Mouse (Mus musculus) limb, embryonic 13.5 days (tissue): ENCODE results near the gene Limd1. TPM values are rescaled to one million over a fixed set of nuclear protein-coding genes. Genes with fewer than 3 reads are reported as not detected.

Experiments
- ATAC-seq: fragments of 200-750 bp; cut with Nextera tagmentation; 2 replicates; pipeline ENCODE4 v1.8.0; 2017; ENCODE audit warnings: low read depth, moderate number of reproducible peaks, moderate TSS enrichment; ENCODE audit not compliant: low FRiP score
- H3K27ac ChIP-seq: fragments of 300-500 bp; sonication (generic); 2 replicates; pipeline ENCODE4 v1.5.1; 2015; ENCODE audit warnings: inconsistent platforms, mild to moderate bottlenecking, moderate library complexity
- H3K27me3 ChIP-seq: fragments of 300-500 bp; sonication (generic); 2 replicates; pipeline ENCODE4 v1.6.1; 2015; ENCODE audit warnings: mild to moderate bottlenecking, inconsistent platforms
- H3K36me3 ChIP-seq: fragments of 300-500 bp; sonication (generic); 2 replicates; pipeline ENCODE4 v1.6.1; 2015; ENCODE audit warnings: inconsistent platforms, mild to moderate bottlenecking, moderate library complexity
- H3K4me1 ChIP-seq: fragments of 300-500 bp; sonication (generic); 2 replicates; pipeline ENCODE4 v1.6.1; 2015; ENCODE audit warnings: inconsistent platforms
- H3K4me2 ChIP-seq: fragments of 300-500 bp; sonication (generic); replicated peaks from 2 replicates; pipeline ENCODE4 v1.6.1; 2015; ENCODE audit warnings: inconsistent platforms, mild to moderate bottlenecking, moderate library complexity
- H3K4me3 ChIP-seq: fragments of 300-500 bp; sonication (generic); 2 replicates; pipeline ENCODE4 v1.5.1; 2015; ENCODE audit warnings: moderate library complexity, mild to moderate bottlenecking, inconsistent platforms
- H3K9ac ChIP-seq: fragments of 300-500 bp; sonication (generic); 2 replicates; pipeline ENCODE4 v1.6.1; 2015; ENCODE audit warnings: mild to moderate bottlenecking, inconsistent platforms
- H3K9me3 ChIP-seq: fragments of 300-500 bp; sonication (generic); 2 replicates; pipeline ENCODE4 v1.6.1; 2016; ENCODE audit warnings: inconsistent platforms
- WGBS: fragments of 180-500 bp; shearing (Covaris S2); methylation state at CpG from one replicate; pipeline ENCODE4 v1.1.7; 2015; 5-methylcytosine and 5-hydroxymethylcytosine counted together
- polyA plus RNA-seq: library from polyadenylated mRNA; unstranded; fragments of >200 nt; fragmentation: Nextera tagmentation; extraction: Ambion mirVana; gene quantifications from 2 replicates; pipeline ENCODE4 v1.2.1, GENCODE M21; 2015

Gene Limd1
- polyA plus RNA-seq, 1 experiment from 2014 or later: 54.9 TPM

- Histone ChIP-seq H3K36me3 (peaks cover 85% of the 10 kb centered on the region), H3K9me3 (no peaks in the 10 kb centered on the region)
Measured at GRCm38 (mm10) chr9:123554599-123554998, 76.1 kb downstream of the Limd1 start.

More at GRCm38 (mm10) chr9:123554599-123554998, 76.1 kb downstream of the Limd1 start:
- Histone ChIP-seq H3K9ac (no peak overlapping the region), H3K4me1 (no peaks in the 10 kb centered on the region), H3K4me3 (no peak overlapping the region), H3K27ac (no peak overlapping the region; the same call in 1 of the 2 replicates), H3K4me2 (no peak overlapping the region), H3K27me3 (no peaks in the 10 kb centered on the region)
- 15% methylated on average over 3 of the region's 3 CpGs for WGBS
- ATAC-seq: no peak

Other genes starting within 250 kb of the Limd1 start
- gene Tmem158, start 217.9 kb upstream of the Limd1 start, polyA plus RNA-seq: 15.3 and 18.8 TPM in 2 replicates
- gene Lars2, start 111.8 kb upstream of the Limd1 start, polyA plus RNA-seq: 1,028 and 1,139 TPM in 2 replicates
- 48.5 and 52.7 TPM in 2 replicates for gene Sacm1l, start 51.1 kb downstream of the Limd1 start, polyA plus RNA-seq
- 0.13 and 0.28 TPM in 2 replicates for gene Slc6a20b, start 153.9 kb downstream of the Limd1 start, polyA plus RNA-seq
- gene Ccr9, start 199.7 kb downstream of the Limd1 start, polyA plus RNA-seq: 0.10 and 0.13 TPM in 2 replicates
- not detected in 2 replicates for gene Slc6a20a, start 200.2 kb downstream of the Limd1 start, polyA plus RNA-seq
- gene Lztfl1, start 239.0 kb downstream of the Limd1 start, polyA plus RNA-seq: 62.4 and 68.7 TPM in 2 replicates